Mouse (Mus musculus) bone marrow, adult 2 months (tissue): ENCODE results near the gene Adam33. TPM values are rescaled to one million over a fixed set of nuclear protein-coding genes. Genes with fewer than 3 reads are reported as not detected.

Source experiments
- H3K27ac ChIP-seq: fragments of 200-500 bp; 2 replicates; pipeline ENCODE4 v1.5.1; 2012; ENCODE audit warnings: low read depth, mild to moderate bottlenecking, control low read depth, inconsistent platforms, low read length; ENCODE audit not compliant: control insufficient read depth, poor library complexity, insufficient read depth
- H3K4me1 ChIP-seq: fragments of 200-500 bp; 2 replicates; pipeline ENCODE4 v1.6.1; 2011; ENCODE audit warnings: low read length; ENCODE audit not compliant: control insufficient read depth, insufficient read depth
- H3K4me3 ChIP-seq: fragments of 200-500 bp; replicated peaks from 2 replicates; pipeline ENCODE3; 2011; ENCODE audit warnings: mild to moderate bottlenecking, low read depth, low read length, control low read depth; ENCODE audit not compliant: control insufficient read depth
- CTCF ChIP-seq: fragments of 200-500 bp; IDR thresholded peaks from 2 replicates; pipeline ENCODE4 v1.5.1; 2011; ENCODE audit warnings: low read length, control low read depth; ENCODE audit not compliant: control insufficient read depth, insufficient read depth
- POLR2A ChIP-seq: fragments of 200-500 bp; IDR thresholded peaks from 2 replicates; pipeline ENCODE4 v1.6.1; 2011; ENCODE audit warnings: low read depth, mild to moderate bottlenecking, control low read depth, low read length, borderline replicate concordance; ENCODE audit not compliant: control insufficient read depth
- WGBS: fragments of 180-500 bp; shearing (Covaris S2); methylation state at CpG from one replicate; pipeline ENCODE4 v1.1.7; 2018; 5-methylcytosine and 5-hydroxymethylcytosine counted together
- polyA plus RNA-seq: library from polyadenylated mRNA; stranded (reverse); fragments of >200 nt; gene quantifications from 2 replicates; pipeline ENCODE4 v1.2.4, GENCODE M21; 2011; ENCODE audit warnings: low replicate concordance; ENCODE audit not compliant: missing spikeins, insufficient read depth, insufficient read length

Gene Adam33
- polyA plus RNA-seq, 1 experiment: 47.9 TPM

DNA sequence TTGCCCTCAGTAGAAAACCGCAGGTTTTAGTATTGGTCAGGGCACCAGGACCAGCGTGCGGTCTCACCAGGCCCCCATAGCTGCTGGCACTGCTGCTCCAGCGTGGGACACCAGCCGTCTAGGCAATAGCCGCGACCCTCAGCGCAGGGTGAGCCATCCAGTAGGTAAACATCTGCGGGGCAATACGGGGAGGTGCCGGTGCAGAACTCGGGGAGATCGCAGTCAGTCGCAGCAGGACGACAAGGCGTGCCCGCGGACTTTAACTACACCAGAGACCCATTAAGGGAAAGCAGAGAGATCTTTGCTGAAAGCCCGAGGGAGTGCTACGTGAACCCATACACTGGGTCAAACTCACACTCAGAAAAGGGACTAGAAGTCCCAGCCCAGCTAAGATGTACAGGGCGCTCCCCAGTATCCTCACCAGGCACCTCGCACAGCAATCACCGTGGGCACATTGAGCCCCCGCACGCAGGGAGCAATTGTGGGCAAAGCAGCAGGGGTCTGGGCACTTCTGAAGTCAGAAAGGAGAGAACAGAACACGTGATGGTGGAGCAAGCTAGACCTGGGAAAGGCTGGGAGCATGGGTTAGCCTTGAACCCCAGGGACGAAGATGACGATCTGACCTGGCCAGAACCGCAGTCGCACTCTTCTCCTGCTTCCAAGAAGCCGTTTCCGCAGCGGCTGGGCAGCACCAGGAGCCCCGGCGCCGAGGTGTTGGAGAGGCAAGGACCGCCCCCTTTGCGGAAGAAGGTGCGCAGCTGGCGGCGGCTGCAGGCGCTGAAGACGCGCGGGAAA, 9.6 kb downstream of the Adam33 start:
- H3K4me1 ChIP-seq: peaks cover 1% of the 10 kb centered on the region; the same call in 1 of the 2 replicates

DNA sequence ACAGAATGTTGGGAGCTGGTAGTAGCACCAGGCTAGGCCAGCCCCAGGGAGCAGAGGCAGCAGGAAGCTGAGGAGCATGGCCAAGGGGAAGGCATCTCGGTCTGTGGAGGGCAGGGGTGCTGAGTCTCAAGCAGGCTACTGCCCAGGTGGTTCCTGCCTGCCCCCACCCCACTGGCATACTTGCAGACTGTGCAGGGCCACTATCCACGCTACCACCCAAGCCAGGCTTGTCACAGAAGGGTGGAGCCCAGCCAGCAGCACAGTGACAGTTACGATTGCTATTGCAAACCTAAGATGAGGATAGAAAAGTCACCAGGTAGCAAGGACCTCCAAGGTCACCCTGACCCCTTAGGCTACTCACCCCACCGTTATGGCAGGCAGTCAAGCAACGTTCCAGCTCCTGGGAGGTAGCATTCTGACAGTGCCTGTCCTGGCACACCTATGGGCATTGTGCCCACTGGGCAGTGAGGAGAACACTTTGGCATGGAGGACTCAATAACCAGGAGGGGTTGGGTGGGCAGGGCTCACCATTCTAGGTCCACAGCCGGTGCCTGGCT, 10.7 kb downstream of the Adam33 start:
- WGBS: 51% methylated on average over 6 of the region's 6 CpGs
- H3K27ac ChIP-seq: peak overlapping the region; percentile 44
- TF ChIP-seq CTCF (0 out of 2 replicates have a peak, but pooled peaks have one; percentile 11), POLR2A (peak; percentile 62; the same call in 1 of the 2 replicates)
- peaks cover 1% of the 10 kb centered on the region; the same call in 1 of the 2 replicates for H3K4me1 ChIP-seq
- H3K4me3 ChIP-seq: peak overlapping the region; percentile 54

More for the DNA sequence above, 9.6 kb downstream of the Adam33 start:
- 2% methylated on average over 45 of the region's 45 CpGs for WGBS
- H3K27ac ChIP-seq: peak overlapping the region; percentile 30
- TF ChIP-seq CTCF: no peak
- TF ChIP-seq POLR2A: peak; percentile 19; the same call in 1 of the 2 replicates
- H3K4me3 ChIP-seq: peak overlapping the region; percentile 55

DNA sequence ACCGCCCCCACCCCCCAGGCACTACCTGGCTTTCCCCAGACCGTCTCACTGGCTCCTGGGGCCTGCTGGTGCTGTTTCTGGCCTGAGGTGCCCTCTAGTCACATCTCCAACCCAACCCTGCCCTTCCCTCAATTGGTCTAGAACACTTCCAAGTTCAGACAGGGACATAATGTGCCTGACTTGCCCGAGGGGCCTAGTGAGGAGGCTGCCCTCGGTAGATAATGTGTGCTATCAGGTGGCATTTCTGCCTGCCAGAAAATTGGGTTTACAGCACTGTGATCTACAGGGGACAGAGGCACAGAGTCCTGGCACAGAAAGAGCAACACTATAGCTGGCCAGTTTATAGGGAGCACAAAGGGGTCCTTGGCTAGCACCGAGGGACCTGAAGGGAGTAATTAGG, 11.6 kb downstream of the Adam33 start:
- peaks cover 1% of the 10 kb centered on the region; the same call in 1 of the 2 replicates for H3K4me1 ChIP-seq
- H3K27ac ChIP-seq: peak overlapping the region; percentile 44
- WGBS: 71% methylated on average over 5 of the region's 5 CpGs
- TF ChIP-seq CTCF (no peak), POLR2A (no peak)
- no peak overlapping the region for H3K4me3 ChIP-seq

DNA sequence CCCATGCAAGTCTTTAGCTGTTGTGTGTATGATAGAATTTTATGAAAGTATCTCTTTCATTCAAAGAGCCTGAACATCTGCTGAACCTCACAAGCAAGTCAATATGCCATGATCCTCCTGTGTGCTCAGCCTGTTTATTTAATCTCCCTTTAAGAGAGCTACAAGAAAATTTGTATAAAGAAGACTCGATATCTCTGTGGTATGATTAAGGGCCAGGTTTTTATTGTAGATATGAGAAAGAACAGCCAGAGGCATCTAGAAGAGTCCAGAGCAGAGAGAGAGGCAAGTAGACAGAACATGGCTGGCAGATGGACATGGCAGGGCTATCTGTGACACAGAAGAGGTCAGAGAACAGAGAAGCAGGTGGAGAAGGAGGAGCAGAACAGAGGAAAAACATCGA, 17.6 kb downstream of the Adam33 start:
- TF ChIP-seq CTCF (no peak), POLR2A (no peak)
- H3K27ac ChIP-seq: no peak overlapping the region
- H3K4me3 ChIP-seq: no peak overlapping the region
- 56% methylated on average over 2 of the region's 2 CpGs for WGBS
- H3K4me1 ChIP-seq: peaks cover 2% of the 10 kb centered on the region; the same call in 1 of the 2 replicates

DNA sequence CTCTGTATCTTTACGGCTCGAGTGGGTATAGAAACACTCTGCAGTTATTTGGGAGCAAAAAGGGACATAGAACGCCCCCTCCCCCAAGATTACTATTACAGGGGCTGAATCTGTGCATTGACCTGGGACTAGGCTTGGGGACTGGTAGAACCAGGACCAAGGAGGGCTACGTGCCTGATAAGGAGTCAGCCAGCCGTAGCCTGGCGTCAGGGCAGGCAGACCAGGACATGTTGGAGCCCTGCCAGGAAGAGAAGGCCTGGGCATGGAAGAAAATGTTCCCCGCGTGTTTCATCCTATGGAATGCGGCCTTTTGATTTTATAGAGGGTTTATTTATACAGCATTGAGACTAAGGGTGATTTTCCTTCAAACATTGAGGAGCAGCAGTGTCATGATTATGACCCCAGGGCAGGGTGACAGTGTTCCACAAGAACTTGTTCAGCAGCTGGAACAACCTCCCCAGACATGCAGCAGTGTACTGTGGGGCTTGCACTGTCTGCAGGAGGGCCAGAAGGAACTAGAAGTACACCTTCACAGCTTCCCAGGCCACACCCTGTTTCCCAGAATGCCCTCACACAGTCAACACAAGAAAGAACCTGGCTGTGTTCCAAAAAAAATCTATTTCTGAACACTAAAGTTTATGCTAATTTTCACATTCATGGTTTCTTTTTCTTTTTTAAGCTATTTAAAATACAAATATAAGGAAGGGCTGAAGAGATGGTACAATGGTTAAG, 18.5 kb downstream of the Adam33 start:
- no peak overlapping the region for H3K4me3 ChIP-seq
- H3K27ac ChIP-seq: no peak overlapping the region
- no peak for TF ChIP-seq POLR2A
- WGBS: 76% methylated on average over 9 of the region's 9 CpGs
- peaks cover 2% of the 10 kb centered on the region; the same call in 1 of the 2 replicates for H3K4me1 ChIP-seq

DNA sequence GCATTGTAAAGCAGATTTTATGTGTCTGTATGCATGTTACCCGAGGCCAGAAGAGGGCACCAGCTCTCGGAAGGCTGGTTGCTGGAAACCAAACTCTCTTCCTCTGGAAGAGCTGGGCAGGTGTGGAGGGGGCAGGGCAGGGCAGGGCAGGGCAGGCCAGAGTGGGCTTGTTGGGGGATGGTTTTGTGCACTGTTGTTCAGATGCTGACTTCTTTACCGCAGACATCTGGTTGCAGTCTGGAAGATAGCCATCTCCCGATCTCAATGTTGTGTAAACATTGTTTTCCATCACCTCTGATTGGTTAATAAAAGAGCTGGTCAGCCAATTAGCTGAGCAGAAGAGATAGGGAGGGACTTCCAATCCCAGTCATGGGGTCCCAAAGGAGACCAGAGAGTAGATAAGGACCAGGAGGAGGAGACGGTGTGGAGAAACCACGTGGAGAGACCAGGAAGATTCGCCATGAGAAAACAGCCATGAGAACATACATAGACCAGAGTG, 19.2 kb downstream of the Adam33 start:
- WGBS: 28% methylated on average over 7 of the region's 7 CpGs
- H3K4me3 ChIP-seq: no peak overlapping the region
- H3K27ac ChIP-seq: no peak overlapping the region
- TF ChIP-seq POLR2A: no peak
- TF ChIP-seq CTCF: no peak
- H3K4me1 ChIP-seq: peaks cover 2% of the 10 kb centered on the region; the same call in 1 of the 2 replicates

DNA sequence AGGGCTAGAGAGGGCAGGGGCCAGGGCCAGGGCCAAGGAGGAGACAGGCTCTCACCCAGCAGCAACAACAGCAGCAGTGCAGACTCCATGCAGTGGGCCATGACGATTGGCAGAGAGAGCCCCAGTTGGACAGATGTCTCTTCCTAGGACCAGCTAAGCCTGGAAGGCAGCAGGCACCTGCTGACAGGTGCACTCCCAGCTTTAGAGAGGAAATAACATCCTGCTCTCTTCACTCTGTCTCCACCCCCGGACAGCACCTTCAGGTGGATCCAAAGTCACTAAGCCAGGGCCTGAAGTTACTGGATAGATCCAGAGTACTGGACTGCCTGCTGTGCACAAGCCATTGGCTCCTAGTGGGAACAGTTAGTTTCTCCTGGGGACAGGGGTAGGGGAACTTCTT, 20.6 kb downstream of the Adam33 start, which contains the start of gene Gfra4:
Gene Gfra4 (minus strand): TSS at position 101 of the 400 bp plus-strand sequence.
- Histone ChIP-seq H3K4me3 (no peak within 1 kb of the TSS), H3K27ac (no peak within 1 kb of the TSS), H3K4me1 (peaks cover 2% of the 10 kb centered on the region; the same call in 1 of the 2 replicates)
- 86% methylated on average over 2 of the region's 2 CpGs for WGBS
- TF ChIP-seq POLR2A (no peak), CTCF (no peak)
